Comparison of ENCODE assay signal across 19 mouse cellular contexts in genomic region chr7:84325570-84326328, GRCm38 (mm10).
DNase-seq lines count a peak whose midpoint lies in the region; ATAC-seq and TF ChIP-seq lines count a peak whose summit lies in the region.
"Had no signal": no experiment of that assay in that cellular context is flagged by ENCODE, and none has a peak within 500 bp of the region (broad histone marks: within the 10 kb centered on the region; RNA-seq: fewer than 3 reads in every experiment).

No protein-coding gene starts in this region.

- no peak overlapping the region for H3K4me2 ChIP-seq in midbrain, embryonic 11.5 days
- H3K4me2 ChIP-seq in midbrain, embryonic 14.5 days (ENCODE audit: low read length), result no peak overlapping the region
- no peak overlapping the region for H3K4me2 ChIP-seq in embryonic facial prominence, embryonic 14.5 days (ENCODE audit: low read depth, low read length)
- H3K4me2 ChIP-seq in limb, embryonic 14.5 days (replicated peaks; ENCODE audit: low read depth, low read length, severe bottlenecking), result no peak overlapping the region
- no peak overlapping the region for H3K4me2 ChIP-seq in hindbrain, embryonic 14.5 days (replicated peaks)
- H3K4me2 ChIP-seq: forebrain, embryonic 12.5 days; heart, embryonic 13.5 days; hindbrain, embryonic 13.5 days; midbrain, embryonic 12.5 days; neural tube, embryonic 12.5 days had no signal

- no peaks in the 10 kb centered on the region for H3K27me3 ChIP-seq in midbrain, embryonic 11.5 days (ENCODE audit: control insufficient read depth, insufficient read depth, low read length)
- H3K27me3 ChIP-seq in midbrain, embryonic 14.5 days (ENCODE audit: control insufficient read depth, insufficient read depth, low read length), result no peaks in the 10 kb centered on the region
- H3K27me3 ChIP-seq in embryonic facial prominence, embryonic 14.5 days (replicated peaks; ENCODE audit: control insufficient read depth, insufficient read depth, low read length), result no peaks in the 10 kb centered on the region
- no peaks in the 10 kb centered on the region for H3K27me3 ChIP-seq in limb, embryonic 14.5 days (ENCODE audit: control insufficient read depth, insufficient read depth, low read length)
- no peaks in the 10 kb centered on the region for H3K27me3 ChIP-seq in hindbrain, embryonic 14.5 days (ENCODE audit: control insufficient read depth, insufficient read depth, low read length)
- H3K27me3 ChIP-seq: forebrain, embryonic 12.5 days; heart, embryonic 13.5 days; hindbrain, embryonic 13.5 days; midbrain, embryonic 12.5 days; neural tube, embryonic 12.5 days had no signal

- H3K27ac ChIP-seq in midbrain, embryonic 11.5 days (ENCODE audit: low read depth, low read length), result no peak overlapping the region
- H3K27ac ChIP-seq in midbrain, embryonic 14.5 days (replicated peaks; ENCODE audit: low read depth, low read length), result no peak overlapping the region
- no peak overlapping the region for H3K27ac ChIP-seq in embryonic facial prominence, embryonic 14.5 days (replicated peaks; ENCODE audit: low read depth, low read length)
- no peak overlapping the region for H3K27ac ChIP-seq in limb, embryonic 14.5 days (replicated peaks; ENCODE audit: low read depth, low read length)
- H3K27ac ChIP-seq in hindbrain, embryonic 14.5 days, result no peak overlapping the region
- H3K27ac ChIP-seq: forebrain, embryonic 12.5 days; heart, embryonic 13.5 days; hindbrain, embryonic 13.5 days; midbrain, embryonic 12.5 days; neural tube, embryonic 12.5 days had no signal

- H3K36me3 ChIP-seq in midbrain, embryonic 11.5 days (ENCODE audit: control insufficient read depth, insufficient read depth, low read length), result no peaks in the 10 kb centered on the region
- peaks cover 28% of the 10 kb centered on the region for H3K36me3 ChIP-seq in midbrain, embryonic 14.5 days (ENCODE audit: control insufficient read depth, insufficient read depth, low read length)
- H3K36me3 ChIP-seq in embryonic facial prominence, embryonic 14.5 days (ENCODE audit: control insufficient read depth, insufficient read depth, low read length), result no peaks in the 10 kb centered on the region
- H3K36me3 ChIP-seq in limb, embryonic 14.5 days (ENCODE audit: control insufficient read depth, insufficient read depth, low read length), result peaks cover 5% of the 10 kb centered on the region; the same call in 1 of the 2 replicates
- H3K36me3 ChIP-seq in hindbrain, embryonic 14.5 days (replicated peaks; ENCODE audit: control insufficient read depth, insufficient read depth), result 0 out of 2 replicates have a peak, but pooled peaks cover 3% of the 10 kb centered on the region
- H3K36me3 ChIP-seq: heart, embryonic 13.5 days had no signal

- H3K4me3 ChIP-seq in midbrain, embryonic 11.5 days (ENCODE audit: low read depth, low read length), result no peak overlapping the region
- no peak overlapping the region for H3K4me3 ChIP-seq in midbrain, embryonic 14.5 days (replicated peaks; ENCODE audit: low read depth, low read length)
- H3K4me3 ChIP-seq in embryonic facial prominence, embryonic 14.5 days (ENCODE audit: low read depth, low read length), result no peak overlapping the region
- H3K4me3 ChIP-seq in limb, embryonic 14.5 days (replicated peaks; ENCODE audit: low read length), result no peak overlapping the region
- no peak overlapping the region for H3K4me3 ChIP-seq in hindbrain, embryonic 14.5 days (replicated peaks; ENCODE audit: low read length)
- H3K4me3 ChIP-seq: forebrain, embryonic 12.5 days; heart, embryonic 13.5 days; hindbrain, embryonic 13.5 days; midbrain, embryonic 12.5 days; neural tube, embryonic 12.5 days had no signal

- 73% methylated on average over 2 of the region's 2 CpGs for WGBS in midbrain, embryonic 11.5 days
- 94% methylated on average over 2 of the region's 2 CpGs for WGBS in midbrain, embryonic 14.5 days
- WGBS in embryonic facial prominence, embryonic 14.5 days, result 52% methylated on average over 2 of the region's 2 CpGs
- WGBS in limb, embryonic 14.5 days, result 25% methylated on average over 2 of the region's 2 CpGs
- WGBS in hindbrain, embryonic 14.5 days, result 85% methylated on average over 2 of the region's 2 CpGs

- TF ChIP-seq POLR2A in limb, embryonic 14.5 days (IDR thresholded peaks at IDR 0.05; ENCODE audit: borderline replicate concordance, extremely low read depth, insufficient read depth, insufficient read length), result no peak

- DNase-seq in midbrain, embryonic 11.5 days (ENCODE audit: low spot score, missing footprints), result peak; percentile 51
- no peak for DNase-seq in midbrain, embryonic 14.5 days
- peak; percentile 22 for DNase-seq in embryonic facial prominence, embryonic 14.5 days (ENCODE audit: low spot score)
- DNase-seq in limb, embryonic 14.5 days (ENCODE audit: low spot score), result peak; percentile 56
- DNase-seq in hindbrain, embryonic 14.5 days (ENCODE audit: low spot score), result no peak
- DNase-seq in spleen, adult 12 weeks (ENCODE audit: low spot score), result no peak
- DNase-seq in yolk sac, embryonic 10.5 days (ENCODE audit: low spot score), result no peak
- DNase-seq: adrenal gland, adult 2 months; cerebellum, adult 9-10 months; heart, adult 11 months; kidney, adult 9 months; lung, adult 2 months; lung, postnatal 36 days; right cerebral cortex, postnatal 4 days had no signal

- H3K9ac ChIP-seq in midbrain, embryonic 11.5 days (ENCODE audit: low read length), result no peak overlapping the region
- no peak overlapping the region for H3K9ac ChIP-seq in midbrain, embryonic 14.5 days (replicated peaks; ENCODE audit: low read length)
- no peak overlapping the region for H3K9ac ChIP-seq in embryonic facial prominence, embryonic 14.5 days (ENCODE audit: low read depth, low read length)
- no peak overlapping the region for H3K9ac ChIP-seq in limb, embryonic 14.5 days (ENCODE audit: low read depth, low read length, severe bottlenecking)
- H3K9ac ChIP-seq in hindbrain, embryonic 14.5 days, result no peak overlapping the region
- H3K9ac ChIP-seq: forebrain, embryonic 12.5 days; heart, embryonic 13.5 days; hindbrain, embryonic 13.5 days; midbrain, embryonic 12.5 days; neural tube, embryonic 12.5 days had no signal

- ATAC-seq in midbrain, embryonic 11.5 days (ENCODE audit: low FRiP score), result no peak
- ATAC-seq in midbrain, embryonic 14.5 days (ENCODE audit: low FRiP score, low TSS enrichment), result no peak
- no peak for ATAC-seq in embryonic facial prominence, embryonic 14.5 days (ENCODE audit: low read depth)
- peak; percentile 67 for ATAC-seq in limb, embryonic 14.5 days (ENCODE audit: low FRiP score, low read depth)
- ATAC-seq in hindbrain, embryonic 14.5 days (ENCODE audit: low FRiP score), result no peak

- no peaks in the 10 kb centered on the region for H3K9me3 ChIP-seq in midbrain, embryonic 11.5 days (ENCODE audit: control insufficient read depth, low read length)
- H3K9me3 ChIP-seq in midbrain, embryonic 14.5 days (ENCODE audit: control insufficient read depth, low read length), result no peaks in the 10 kb centered on the region
- no peaks in the 10 kb centered on the region for H3K9me3 ChIP-seq in embryonic facial prominence, embryonic 14.5 days (ENCODE audit: control insufficient read depth, low read length)
- H3K9me3 ChIP-seq in limb, embryonic 14.5 days (ENCODE audit: control insufficient read depth, low read length), result no peaks in the 10 kb centered on the region
- H3K9me3 ChIP-seq in hindbrain, embryonic 14.5 days (ENCODE audit: control insufficient read depth, low read length), result no peaks in the 10 kb centered on the region
- H3K9me3 ChIP-seq: forebrain, embryonic 12.5 days; heart, embryonic 13.5 days; hindbrain, embryonic 13.5 days; midbrain, embryonic 12.5 days; neural tube, embryonic 12.5 days had no signal

- H3K4me1 ChIP-seq in midbrain, embryonic 11.5 days (ENCODE audit: control insufficient read depth, insufficient read depth, low read length), result no peaks in the 10 kb centered on the region
- peaks cover 5% of the 10 kb centered on the region; the same call in 1 of the 2 replicates for H3K4me1 ChIP-seq in midbrain, embryonic 14.5 days (ENCODE audit: control insufficient read depth, insufficient read depth, low read length)
- H3K4me1 ChIP-seq in embryonic facial prominence, embryonic 14.5 days (ENCODE audit: control insufficient read depth, insufficient read depth, low read length), result peaks cover 10% of the 10 kb centered on the region
- H3K4me1 ChIP-seq in limb, embryonic 14.5 days (ENCODE audit: control insufficient read depth, insufficient read depth, low read length), result peaks cover 17% of the 10 kb centered on the region
- peaks cover 8% of the 10 kb centered on the region; the same call in 1 of the 2 replicates for H3K4me1 ChIP-seq in hindbrain, embryonic 14.5 days (replicated peaks; ENCODE audit: control insufficient read depth, insufficient read depth, low read length)

Comparison
In these comparisons a context has a peak if more than half of its experiments do, and no peak if none do; other contexts are left out.
1. DNase-seq: peak in midbrain, embryonic 11.5 days (single experiment), embryonic facial prominence, embryonic 14.5 days (single experiment) and limb, embryonic 14.5 days (single experiment); none in midbrain, embryonic 14.5 days (single experiment), hindbrain, embryonic 14.5 days (single experiment), spleen, adult 12 weeks (single experiment) and yolk sac, embryonic 10.5 days (single experiment).